Mouse (Mus musculus): Measurements from ENCODE around the gene Hip1r. TPM values are rescaled to one million over a fixed set of nuclear protein-coding genes. Genes with fewer than 3 reads are reported as not detected.
A peak's percentile ranks its signal among the peaks of the same experiment; 100 is the strongest.

Gene Hip1r
- polyA plus RNA-seq, 1 experiment from 2014 or later = 18.3 TPM

DNA sequence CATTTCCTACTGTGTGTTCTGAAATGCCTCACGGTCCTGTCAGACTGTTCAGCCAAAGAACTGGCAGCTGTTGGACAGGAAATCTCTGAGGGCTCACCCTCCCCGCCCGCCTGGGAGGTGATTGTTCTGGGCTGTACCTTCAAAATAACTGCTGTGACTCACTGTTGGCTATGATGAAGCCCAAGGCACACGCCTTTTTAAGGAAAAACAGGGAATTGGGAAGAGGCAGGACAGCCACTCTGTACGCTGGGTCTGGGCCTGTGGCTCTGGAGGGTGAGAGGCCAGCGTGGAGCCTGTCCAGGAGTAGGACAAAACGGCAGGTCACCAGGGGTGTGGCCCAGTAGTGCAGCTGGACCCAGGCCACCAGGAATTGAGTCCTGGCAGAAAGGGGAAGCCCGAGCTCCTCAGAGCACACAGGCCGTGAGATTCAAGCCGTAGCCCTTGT, 18.8 kb downstream of the Hip1r start:
- H3K27me3 ChIP-seq (replicated peaks; ENCODE audit: control insufficient read depth, insufficient read depth, low read length) = no peaks in the 10 kb centered on the region
- no peak overlapping the region for H3K9ac ChIP-seq (ENCODE audit: low read depth, low read length)
- peaks cover 3% of the 10 kb centered on the region; the same call in 1 of the 2 replicates for H3K4me1 ChIP-seq (replicated peaks; ENCODE audit: control insufficient read depth, insufficient read depth, low read length)
- no peak overlapping the region for H3K27ac ChIP-seq (ENCODE audit: low read depth, low read length)
- TF ChIP-seq CTCF (IDR thresholded peaks at IDR 0.05; ENCODE audit: low read depth) = no peak
- H3K4me3 ChIP-seq (ENCODE audit: low read depth, low read length) = no peak overlapping the region
- H3K36me3 ChIP-seq (ENCODE audit: control insufficient read depth, insufficient read depth) = peaks cover 37% of the 10 kb centered on the region
- WGBS = 61% methylated on average over 10 of the region's 10 CpGs
- no peak overlapping the region for H3K4me2 ChIP-seq (replicated peaks; ENCODE audit: low read depth)
- no peak for ATAC-seq
- H3K9me3 ChIP-seq (ENCODE audit: control insufficient read depth) = no peaks in the 10 kb centered on the region

DNA sequence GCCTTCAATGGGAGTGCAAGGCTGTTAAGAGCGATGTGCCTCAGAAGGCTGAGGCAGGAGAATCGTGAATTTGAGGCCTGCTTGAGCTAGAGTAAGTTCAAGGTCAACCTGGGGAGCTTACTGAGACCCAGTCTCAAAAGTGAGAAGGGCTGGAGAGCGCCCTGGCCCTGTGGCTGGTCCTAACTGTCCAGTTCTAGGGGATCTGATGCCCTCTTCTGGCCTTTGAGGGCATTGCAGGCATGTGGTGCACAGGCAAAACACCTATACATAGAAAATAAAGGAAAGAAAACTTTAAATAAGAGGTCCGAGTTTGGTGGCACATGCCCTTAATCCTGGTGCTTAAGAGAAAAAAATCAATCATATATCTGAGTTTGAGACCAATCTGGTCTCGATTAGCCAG, 19.4 kb downstream of the Hip1r start:
- Histone ChIP-seq H3K36me3 (ENCODE audit: control insufficient read depth, insufficient read depth) (peaks cover 43% of the 10 kb centered on the region), H3K4me3 (ENCODE audit: low read depth, low read length) (no peak overlapping the region), H3K9ac (ENCODE audit: low read depth, low read length) (no peak overlapping the region), H3K9me3 (ENCODE audit: control insufficient read depth) (no peaks in the 10 kb centered on the region), H3K4me1 (replicated peaks; ENCODE audit: control insufficient read depth, insufficient read depth, low read length) (no peaks in the 10 kb centered on the region; the same call in 1 of the 2 replicates), H3K27me3 (replicated peaks; ENCODE audit: control insufficient read depth, insufficient read depth, low read length) (no peaks in the 10 kb centered on the region), H3K27ac (ENCODE audit: low read depth, low read length) (no peak overlapping the region), H3K4me2 (replicated peaks; ENCODE audit: low read depth) (no peak overlapping the region)
- peak; percentile 93 for TF ChIP-seq CTCF (IDR thresholded peaks at IDR 0.05; ENCODE audit: low read depth)
- WGBS = 34% methylated on average over 5 of the region's 5 CpGs
- ATAC-seq = no peak; the same call in 1 of the 2 replicates

DNA sequence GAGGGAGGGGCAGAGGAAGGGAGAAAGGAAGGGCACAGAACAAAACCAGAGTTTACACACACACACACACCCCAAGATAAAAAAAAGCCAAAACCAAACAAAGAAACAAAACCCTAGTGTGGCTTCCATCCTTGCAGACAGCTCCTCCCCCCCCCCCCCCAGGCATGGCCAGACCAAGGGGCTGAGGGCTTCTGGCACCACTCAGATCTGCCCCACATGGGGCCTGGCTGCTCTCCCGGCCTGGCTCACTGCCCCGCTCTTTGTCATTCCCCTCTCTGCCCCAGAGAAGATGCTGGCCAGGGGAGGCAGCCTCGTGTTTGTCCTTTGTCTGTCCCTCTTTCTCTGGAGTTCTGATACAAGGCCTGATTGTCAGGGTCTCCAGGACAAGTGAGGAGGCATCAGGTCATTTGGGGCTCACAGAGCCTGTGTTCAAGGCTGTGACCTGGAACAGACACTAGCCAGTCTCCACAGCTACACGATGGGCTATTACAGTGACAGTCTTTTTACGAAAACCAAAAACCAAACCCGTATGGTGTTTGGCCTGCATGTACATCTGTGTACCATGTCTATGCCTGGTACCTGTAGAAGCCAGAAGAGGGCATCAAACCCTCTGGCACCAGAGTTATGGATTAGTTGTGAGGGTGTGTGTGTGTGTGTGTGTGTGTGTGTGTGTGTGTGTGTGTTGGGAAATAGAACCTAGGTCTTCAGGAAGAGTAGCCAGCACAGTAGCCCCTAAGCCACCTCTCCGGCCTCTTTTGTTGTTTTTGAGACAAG, 20.0 kb downstream of the Hip1r start:
- TF ChIP-seq CTCF (IDR thresholded peaks at IDR 0.05; ENCODE audit: low read depth) = peak; percentile 26
- Histone ChIP-seq H3K27ac (ENCODE audit: low read depth, low read length) (no peak overlapping the region), H3K4me2 (replicated peaks; ENCODE audit: low read depth) (no peak overlapping the region), H3K27me3 (replicated peaks; ENCODE audit: control insufficient read depth, insufficient read depth, low read length) (no peaks in the 10 kb centered on the region), H3K9me3 (ENCODE audit: control insufficient read depth) (no peaks in the 10 kb centered on the region), H3K36me3 (ENCODE audit: control insufficient read depth, insufficient read depth) (peaks cover 46% of the 10 kb centered on the region), H3K4me1 (replicated peaks; ENCODE audit: control insufficient read depth, insufficient read depth, low read length) (no peaks in the 10 kb centered on the region), H3K4me3 (ENCODE audit: low read depth, low read length) (no peak overlapping the region), H3K9ac (ENCODE audit: low read depth, low read length) (no peak overlapping the region)
- ATAC-seq = no peak
- 61% methylated on average over 7 of the region's 7 CpGs for WGBS

DNA sequence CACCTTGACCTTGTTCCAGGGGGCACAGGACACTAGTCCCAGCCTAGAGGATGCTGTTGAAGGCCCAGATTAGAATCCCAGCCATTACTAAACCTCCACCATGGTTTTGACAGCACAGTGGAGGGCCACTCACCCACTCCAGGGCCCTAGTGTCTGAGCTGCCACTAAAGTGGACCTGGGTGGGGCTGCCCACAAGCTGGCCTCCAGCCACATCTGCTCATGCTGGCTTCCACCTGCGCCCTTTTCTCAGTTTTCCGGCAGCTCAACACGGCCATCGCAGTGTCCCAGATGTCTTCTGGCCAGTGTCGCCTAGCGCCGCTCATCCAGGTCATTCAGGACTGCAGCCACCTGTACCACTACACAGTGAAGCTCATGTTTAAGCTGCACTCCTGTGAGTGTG, 21.0 kb downstream of the Hip1r start:
- H3K27me3 ChIP-seq (replicated peaks; ENCODE audit: control insufficient read depth, insufficient read depth, low read length) = no peaks in the 10 kb centered on the region

GRCm38 (mm10) chr5:123995388-123995787, 22.0 kb downstream of the Hip1r start:
- H3K9me3 ChIP-seq (ENCODE audit: control insufficient read depth) = no peaks in the 10 kb centered on the region
- no peaks in the 10 kb centered on the region for H3K4me1 ChIP-seq (replicated peaks; ENCODE audit: control insufficient read depth, insufficient read depth, low read length)
- H3K36me3 ChIP-seq (ENCODE audit: control insufficient read depth, insufficient read depth) = peaks cover 56% of the 10 kb centered on the region
- no peak overlapping the region for H3K4me2 ChIP-seq (replicated peaks; ENCODE audit: low read depth)
- ATAC-seq = no peak
- H3K4me3 ChIP-seq (ENCODE audit: low read depth, low read length) = no peak overlapping the region
- no peak overlapping the region for H3K9ac ChIP-seq (ENCODE audit: low read depth, low read length)
- no peaks in the 10 kb centered on the region for H3K27me3 ChIP-seq (replicated peaks; ENCODE audit: control insufficient read depth, insufficient read depth, low read length)
- no peak for TF ChIP-seq CTCF (IDR thresholded peaks at IDR 0.05; ENCODE audit: low read depth)
- H3K27ac ChIP-seq (ENCODE audit: low read depth, low read length) = no peak overlapping the region
- 62% methylated on average over 6 of the region's 6 CpGs for WGBS

More for the DNA sequence above, 21.0 kb downstream of the Hip1r start:
- peaks cover 51% of the 10 kb centered on the region for H3K36me3 ChIP-seq (ENCODE audit: control insufficient read depth, insufficient read depth)
- ATAC-seq = no peak
- no peak for TF ChIP-seq CTCF (IDR thresholded peaks at IDR 0.05; ENCODE audit: low read depth)
- no peak overlapping the region for H3K9ac ChIP-seq (ENCODE audit: low read depth, low read length)
- no peak overlapping the region for H3K4me3 ChIP-seq (ENCODE audit: low read depth, low read length)
- no peaks in the 10 kb centered on the region for H3K9me3 ChIP-seq (ENCODE audit: control insufficient read depth)
- no peak overlapping the region for H3K27ac ChIP-seq (ENCODE audit: low read depth, low read length)
- no peaks in the 10 kb centered on the region for H3K4me1 ChIP-seq (replicated peaks; ENCODE audit: control insufficient read depth, insufficient read depth, low read length)
- H3K4me2 ChIP-seq (replicated peaks; ENCODE audit: low read depth) = no peak overlapping the region
- 97% methylated on average over 7 of the region's 7 CpGs for WGBS

DNA sequence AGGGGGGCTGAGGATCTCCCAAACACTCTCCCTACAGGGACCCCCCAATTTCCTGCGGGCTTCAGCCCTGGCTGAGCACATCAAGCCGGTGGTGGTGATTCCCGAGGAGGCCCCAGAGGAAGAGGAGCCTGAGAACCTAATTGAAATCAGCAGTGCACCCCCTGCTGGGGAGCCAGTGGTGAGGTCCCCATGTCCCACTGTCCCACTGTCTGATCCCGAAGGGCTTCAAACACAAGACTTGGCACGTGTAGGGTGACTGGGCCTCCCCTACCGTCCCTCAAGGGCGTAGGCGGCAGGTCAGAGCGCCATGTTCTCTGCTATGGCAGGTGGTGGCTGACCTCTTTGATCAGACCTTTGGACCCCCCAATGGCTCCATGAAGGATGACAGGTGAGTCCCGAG, 22.8 kb downstream of the Hip1r start:
- Histone ChIP-seq H3K4me1 (replicated peaks; ENCODE audit: control insufficient read depth, insufficient read depth, low read length) (no peaks in the 10 kb centered on the region), H3K9ac (ENCODE audit: low read depth, low read length) (no peak overlapping the region), H3K4me3 (ENCODE audit: low read depth, low read length) (no peak overlapping the region), H3K27me3 (replicated peaks; ENCODE audit: control insufficient read depth, insufficient read depth, low read length) (no peaks in the 10 kb centered on the region), H3K27ac (ENCODE audit: low read depth, low read length) (no peak overlapping the region), H3K4me2 (replicated peaks; ENCODE audit: low read depth) (no peak overlapping the region), H3K9me3 (ENCODE audit: control insufficient read depth) (no peaks in the 10 kb centered on the region), H3K36me3 (ENCODE audit: control insufficient read depth, insufficient read depth) (peaks cover 56% of the 10 kb centered on the region)
- TF ChIP-seq CTCF (IDR thresholded peaks at IDR 0.05; ENCODE audit: low read depth) = peak; percentile 39
- ATAC-seq = no peak
- WGBS = 73% methylated on average over 10 of the region's 10 CpGs

Measured in intestine, postnatal 0 days (tissue).